Mouse (Mus musculus): ENCODE results near the gene Tacstd2. TPM values are rescaled to one million over a fixed set of nuclear protein-coding genes. Genes with fewer than 3 reads are reported as not detected.
"Not testable (repeated sequence)": the region's sequence is repeated elsewhere in the genome, so short reads cannot be mapped to it uniquely, and the experiment has no call there.

The Tacstd2 gene
- polyA plus RNA-seq, 1 experiment from 2014 or later, result 1.6 TPM

GRCm38 (mm10) chr6:67530992-67531821 is 4.4 kb downstream of the Tacstd2 start:
- Histone ChIP-seq H3K4me3 (ENCODE audit: low read length) (no peak overlapping the region), H3K27ac (ENCODE audit: low read length) (no peak overlapping the region), H3K9ac (ENCODE audit: low read length) (no peak overlapping the region), H3K4me1 (ENCODE audit: control insufficient read depth, insufficient read depth, low read length) (peaks cover 12% of the 10 kb centered on the region), H3K27me3 (ENCODE audit: control insufficient read depth, insufficient read depth, low read length) (peaks cover 41% of the 10 kb centered on the region), H3K36me3 (ENCODE audit: control insufficient read depth, insufficient read depth) (no peaks in the 10 kb centered on the region), H3K9me3 (replicated peaks; ENCODE audit: control insufficient read depth, low read length) (no peaks in the 10 kb centered on the region), H3K4me2 (ENCODE audit: low read depth, low read length) (no peak overlapping the region)
- ATAC-seq (replicated peaks; ENCODE audit: extremely low read depth, insufficient read depth, low FRiP score), result no peak
- WGBS, result 46% methylated on average over 9 of the region's 9 CpGs

- Histone ChIP-seq H3K27ac (ENCODE audit: low read length) (no peak overlapping the region), H3K27me3 (ENCODE audit: control insufficient read depth, insufficient read depth, low read length) (peaks cover under 1% of the 10 kb centered on the region; the same call in 1 of the 2 replicates), H3K36me3 (ENCODE audit: control insufficient read depth, insufficient read depth) (no peaks in the 10 kb centered on the region), H3K4me3 (ENCODE audit: low read length) (no peak overlapping the region), H3K9me3 (replicated peaks; ENCODE audit: control insufficient read depth, low read length) (no peaks in the 10 kb centered on the region), H3K4me1 (ENCODE audit: control insufficient read depth, insufficient read depth, low read length) (no peaks in the 10 kb centered on the region), H3K4me2 (ENCODE audit: low read depth, low read length) (no peak overlapping the region), H3K9ac (ENCODE audit: low read length) (no peak overlapping the region)
- 84% methylated on average over 5 of the region's 5 CpGs for WGBS
- ATAC-seq (replicated peaks; ENCODE audit: extremely low read depth, insufficient read depth, low FRiP score), result no peak
Measured at GRCm38 (mm10) chr6:67526356-67526755, 9.2 kb downstream of the Tacstd2 start.

- Histone ChIP-seq H3K9me3 (replicated peaks; ENCODE audit: control insufficient read depth, low read length) (no peaks in the 10 kb centered on the region), H3K27ac (ENCODE audit: low read length) (no peak overlapping the region), H3K27me3 (ENCODE audit: control insufficient read depth, insufficient read depth, low read length) (no peaks in the 10 kb centered on the region), H3K4me1 (ENCODE audit: control insufficient read depth, insufficient read depth, low read length) (no peaks in the 10 kb centered on the region), H3K4me2 (ENCODE audit: low read depth, low read length) (no peak overlapping the region), H3K36me3 (ENCODE audit: control insufficient read depth, insufficient read depth) (no peaks in the 10 kb centered on the region), H3K9ac (ENCODE audit: low read length) (no peak overlapping the region), H3K4me3 (ENCODE audit: low read length) (no peak overlapping the region)
- no peak for ATAC-seq (replicated peaks; ENCODE audit: extremely low read depth, insufficient read depth, low FRiP score)
Measured at GRCm38 (mm10) chr6:67510752-67511151, 24.8 kb downstream of the Tacstd2 start.

- not testable (repeated sequence) for ATAC-seq (replicated peaks; ENCODE audit: extremely low read depth, insufficient read depth, low FRiP score); H3K36me3 ChIP-seq (ENCODE audit: control insufficient read depth, insufficient read depth); H3K27ac ChIP-seq (ENCODE audit: low read length); H3K4me3 ChIP-seq (ENCODE audit: low read length); H3K4me1 ChIP-seq (ENCODE audit: control insufficient read depth, insufficient read depth, low read length); H3K4me2 ChIP-seq (ENCODE audit: low read depth, low read length); H3K9me3 ChIP-seq (replicated peaks; ENCODE audit: control insufficient read depth, low read length); H3K9ac ChIP-seq (ENCODE audit: low read length); H3K27me3 ChIP-seq (ENCODE audit: control insufficient read depth, insufficient read depth, low read length)
- WGBS, result 98% methylated on average over 2 of the region's 6 CpGs
Measured at GRCm38 (mm10) chr6:67501938-67502337, 33.7 kb downstream of the Tacstd2 start.

- H3K4me3 ChIP-seq (ENCODE audit: low read length), result no peak within 1 kb of the TSS
- no peaks in the 10 kb centered on the region for H3K36me3 ChIP-seq (ENCODE audit: control insufficient read depth, insufficient read depth)
- 0 out of 2 replicates have a peak, but pooled peaks cover 2% of the 10 kb centered on the region for H3K9me3 ChIP-seq (replicated peaks; ENCODE audit: control insufficient read depth, low read length)
- no peak within 1 kb of the TSS for H3K27ac ChIP-seq (ENCODE audit: low read length)
- no peaks in the 10 kb centered on the region for H3K27me3 ChIP-seq (ENCODE audit: control insufficient read depth, insufficient read depth, low read length)
- ATAC-seq (replicated peaks; ENCODE audit: extremely low read depth, insufficient read depth, low FRiP score), result no peak
- no peak within 1 kb of the TSS for H3K4me2 ChIP-seq (ENCODE audit: low read depth, low read length)
- H3K4me1 ChIP-seq (ENCODE audit: control insufficient read depth, insufficient read depth, low read length), result no peaks in the 10 kb centered on the region
- WGBS, result 83% methylated on average over 2 of the region's 2 CpGs
- no peak within 1 kb of the TSS for H3K9ac ChIP-seq (ENCODE audit: low read length)
Measured at GRCm38 (mm10) chr6:67491755-67492154, 43.8 kb downstream of the Tacstd2 start, which contains the start of gene Il23r. Gene Il23r, minus strand, starts transcription at chr6:67491855.

Other genes starting within 250 kb of the Tacstd2 start
- gene Il12rb2, start 159.6 kb downstream of the Tacstd2 start, polyA plus RNA-seq (2015; fragmentation: Nextera tagmentation; extraction: Ambion mirVana), result 0.56 and 1.9 TPM in 2 replicates
- 0.05 TPM in 1 of 2 replicates, not detected in the other for gene Il23r, start 43.9 kb downstream of the Tacstd2 start, polyA plus RNA-seq (2015; fragmentation: Nextera tagmentation; extraction: Ambion mirVana)

Data from heart, embryonic 16.5 days (tissue).